Comparison of ENCODE assay signal across 8 mouse cellular contexts in genomic region chr11:46848221-46848971, GRCm38 (mm10). TPM values are rescaled to one million over a fixed set of nuclear protein-coding genes. Genes with fewer than 3 reads are reported as not detected.
DNase-seq lines count a peak whose midpoint lies in the region; ATAC-seq and TF ChIP-seq lines count a peak whose summit lies in the region.

No protein-coding gene starts in this region.

- no peak for DNase-seq in heart, adult 2 months
- no peak for DNase-seq in heart, adult 8-10 months (ENCODE audit: low spot score)
- DNase-seq in NIH3T3 (ENCODE audit: low read depth) (peak; percentile 40), MN1 (ENCODE audit: low spot score) (no peak)
- DNase-seq in frontal cortex, postnatal 36 days (ENCODE audit: low spot score in 2 of 2): peak; percentile 6 to 22
- DNase-seq in thymus, postnatal 25 days: no peak
- no peak for DNase-seq in spleen, adult 18-20 months

- H3K4me1 ChIP-seq in heart, adult 2 months (ENCODE audit: control insufficient read depth, insufficient read depth, low read length): no peaks in the 10 kb centered on the region
- peaks cover 23% of the 10 kb centered on the region for H3K4me1 ChIP-seq in limb, embryonic 12.5 days (replicated peaks)

- no peak overlapping the region for H3K4me3 ChIP-seq in heart, adult 2 months
- H3K4me3 ChIP-seq in limb, embryonic 12.5 days (replicated peaks): no peak overlapping the region

- no peak overlapping the region for H3K9ac ChIP-seq in heart, adult 2 months (ENCODE audit: low read depth, low read length)
- no peak overlapping the region for H3K9ac ChIP-seq in limb, embryonic 12.5 days (replicated peaks)

- ATAC-seq in limb, embryonic 12.5 days (ENCODE audit: insufficient number of reproducible peaks, insufficient read depth, low FRiP score, low TSS enrichment, low read depth): peak; percentile 75

- no peaks in the 10 kb centered on the region for H3K36me3 ChIP-seq in heart, adult 2 months (ENCODE audit: control insufficient read depth, insufficient read depth, low read length)
- no peaks in the 10 kb centered on the region for H3K36me3 ChIP-seq in limb, embryonic 12.5 days

- WGBS in heart, adult 2 months: 39% methylated on average over 8 of the region's 8 CpGs
- WGBS in limb, embryonic 12.5 days: 21% methylated on average over 8 of the region's 8 CpGs

- H3K4me2 ChIP-seq in limb, embryonic 12.5 days: no peak overlapping the region

- no peaks in the 10 kb centered on the region for H3K9me3 ChIP-seq in limb, embryonic 12.5 days

- TF ChIP-seq CTCF in heart, adult 2 months (IDR thresholded peaks at IDR 0.05): peak; percentile 33

- TF ChIP-seq EP300 in heart, adult 2 months (IDR thresholded peaks at IDR 0.05; ENCODE audit: insufficient read depth, low read depth, low read length): no peak

- TF ChIP-seq POLR2A in heart, adult 2 months (IDR thresholded peaks at IDR 0.05; ENCODE audit: insufficient read depth, low read depth, low read length): no peak

- H3K27me3 ChIP-seq in heart, adult 2 months (ENCODE audit: control insufficient read depth, insufficient read depth, low read length): no peaks in the 10 kb centered on the region
- no peaks in the 10 kb centered on the region for H3K27me3 ChIP-seq in limb, embryonic 12.5 days

- no peak overlapping the region for H3K27ac ChIP-seq in heart, adult 2 months
- peak overlapping the region; percentile 47; the same call in 1 of the 2 replicates for H3K27ac ChIP-seq in limb, embryonic 12.5 days

- no peaks in the 10 kb centered on the region for H3K79me2 ChIP-seq in heart, adult 2 months (replicated peaks; ENCODE audit: control insufficient read depth, insufficient read depth, low read length)

- intact Hi-C loops in heart, adult 2 months (cut with DNase I): no loop called here

RNA-seq across cellular contexts. Expression of gene Timd4, which starts 37.8 kb away (rescaled TPM):
- 1 to 10 TPM; 1.5 to 1.6 TPM for total RNA-seq in heart, adult 2 months (2021)
- 0.91 and 1.2 TPM in 2 replicates for polyA plus RNA-seq in heart, adult 2 months (2012; rRNA removed)
- total RNA-seq in heart, adult 8-10 months (2022): 1 to 10 TPM in 1 of 4 experiments, under 1 TPM in 3; 0.78 to 3.2 (median 0.90) TPM
- 0.09 TPM in 1 of 2 replicates, not detected in the other for polyA plus RNA-seq in limb, embryonic 12.5 days (2016; fragmentation: Nextera tagmentation; extraction: Ambion mirVana)

Comparison
In these comparisons a context has a peak if more than half of its experiments do, and no peak if none do; other contexts are left out.
1. DNase-seq: peak in NIH3T3 (single experiment) and frontal cortex, postnatal 36 days (2 of 2); none in heart, adult 2 months (0 of 2), heart, adult 8-10 months (single experiment), thymus, postnatal 25 days (single experiment), spleen, adult 18-20 months (0 of 2) and MN1 (single experiment).